Mouse (Mus musculus) hindbrain, embryonic 14.5 days (tissue): ENCODE results near the gene Arhgap28. TPM values are rescaled to one million over a fixed set of nuclear protein-coding genes. Genes with fewer than 3 reads are reported as not detected.
"Not testable (repeated sequence)": the region's sequence is repeated elsewhere in the genome, so short reads cannot be mapped to it uniquely, and the experiment has no call there.

Experiments used
- ATAC-seq: fragments of 200-750 bp; cut with Nextera tagmentation; 2 replicates; pipeline ENCODE4 v1.8.0; 2017; ENCODE audit warnings: moderate number of reproducible peaks, mild to moderate bottlenecking, moderate TSS enrichment, moderate library complexity; ENCODE audit not compliant: low FRiP score
- DNase-seq: peaks from one replicate; pipeline ENCODE4 v3.0.0-alpha.2; 2015; ENCODE audit warnings: low spot score
- H3K27ac ChIP-seq: fragments of 300-500 bp; sonication (generic); 2 replicates; pipeline ENCODE4 v1.5.1; 2014; ENCODE audit warnings: mild to moderate bottlenecking, moderate library complexity
- H3K27me3 ChIP-seq: fragments of 300-500 bp; sonication (generic); 2 replicates; pipeline ENCODE4 v1.6.1; 2014; ENCODE audit warnings: mild to moderate bottlenecking, low read length, mixed read lengths; ENCODE audit not compliant: control insufficient read depth, insufficient read depth
- H3K36me3 ChIP-seq: fragments of 300-500 bp; sonication (generic); replicated peaks from 2 replicates; pipeline ENCODE4 v1.6.1; 2014; ENCODE audit not compliant: control insufficient read depth, insufficient read depth
- H3K4me1 ChIP-seq: fragments of 300-500 bp; sonication (generic); replicated peaks from 2 replicates; pipeline ENCODE4 v1.6.1; 2014; ENCODE audit warnings: antibody characterized with exemption, low read length, mixed read lengths; ENCODE audit not compliant: control insufficient read depth, insufficient read depth
- H3K4me2 ChIP-seq: fragments of 300-500 bp; sonication (generic); replicated peaks from 2 replicates; pipeline ENCODE4 v1.6.1; 2014; ENCODE audit warnings: mild to moderate bottlenecking, moderate library complexity
- H3K4me3 ChIP-seq: fragments of 300-500 bp; sonication (generic); replicated peaks from 2 replicates; pipeline ENCODE4 v1.5.1; 2014; ENCODE audit warnings: mild to moderate bottlenecking, low read length
- H3K9ac ChIP-seq: fragments of 300-500 bp; sonication (generic); 2 replicates; pipeline ENCODE4 v1.6.1; 2014
- H3K9me3 ChIP-seq: fragments of 300-500 bp; sonication (generic); 2 replicates; pipeline ENCODE4 v1.6.1; 2016; ENCODE audit warnings: low read length; ENCODE audit not compliant: control insufficient read depth
- WGBS: fragments of 180-500 bp; shearing (Covaris S2); extraction: QIAGEN DNeasy Blood & Tissue Kit; methylation state at CpG from one replicate; pipeline ENCODE4 v1.1.7; 2014; 5-methylcytosine and 5-hydroxymethylcytosine counted together
- polyA plus RNA-seq: library from polyadenylated mRNA; unstranded; fragments of >200 nt; fragmentation: Nextera tagmentation; extraction: Ambion mirVana; gene quantifications from 2 replicates; pipeline ENCODE4 v1.2.1, GENCODE M21; 2014

The Arhgap28 gene
- polyA plus RNA-seq, 1 experiment from 2014 or later: 12.2 TPM

- Histone ChIP-seq H3K9me3 (no peaks in the 10 kb centered on the region), H3K4me3 (no peak overlapping the region), H3K4me1 (no peaks in the 10 kb centered on the region), H3K4me2 (no peak overlapping the region), H3K9ac (no peak overlapping the region), H3K27me3 (no peaks in the 10 kb centered on the region), H3K36me3 (no peaks in the 10 kb centered on the region), H3K27ac (no peak overlapping the region)
- DNase-seq (no peak), ATAC-seq (peak; percentile 53; the same call in 1 of the 2 replicates)
- WGBS: 79% methylated on average over 10 of the region's 10 CpGs
Measured at GRCm38 (mm10) chr17:67861080-67861630, 142.8 kb downstream of the Arhgap28 start.

GRCm38 (mm10) chr17:67841494-67841893, 162.4 kb downstream of the Arhgap28 start:
- not testable (repeated sequence) for DNase-seq, H3K4me3 ChIP-seq, H3K36me3 ChIP-seq, H3K27me3 ChIP-seq, H3K9me3 ChIP-seq, H3K4me2 ChIP-seq, H3K27ac ChIP-seq, H3K4me1 ChIP-seq, H3K9ac ChIP-seq, ATAC-seq
- 98% methylated on average over 2 of the region's 2 CpGs for WGBS

GRCm38 (mm10) chr17:67838948-67839347, 165.0 kb downstream of the Arhgap28 start:
- Histone ChIP-seq H3K4me3 (no peak overlapping the region), H3K27me3 (no peaks in the 10 kb centered on the region), H3K9me3 (no peaks in the 10 kb centered on the region), H3K27ac (no peak overlapping the region), H3K9ac (no peak overlapping the region), H3K4me2 (no peak overlapping the region), H3K36me3 (no peaks in the 10 kb centered on the region), H3K4me1 (no peaks in the 10 kb centered on the region)
- DNase-seq: no peak
- no peak for ATAC-seq
- 88% methylated on average over 13 of the region's 13 CpGs for WGBS

GRCm38 (mm10) chr17:67837351-67838090, 166.4 kb downstream of the Arhgap28 start:
- peak; percentile 97 for DNase-seq
- 57% methylated on average over 17 of the region's 17 CpGs for WGBS
- H3K27me3 ChIP-seq: no peaks in the 10 kb centered on the region
- H3K4me1 ChIP-seq: no peaks in the 10 kb centered on the region
- H3K9ac ChIP-seq: no peak overlapping the region
- H3K36me3 ChIP-seq: no peaks in the 10 kb centered on the region
- peak; percentile 74 for ATAC-seq
- no peak overlapping the region for H3K27ac ChIP-seq
- no peak overlapping the region for H3K4me3 ChIP-seq
- H3K9me3 ChIP-seq: no peaks in the 10 kb centered on the region
- no peak overlapping the region for H3K4me2 ChIP-seq

- Histone ChIP-seq H3K27me3 (no peaks in the 10 kb centered on the region), H3K4me3 (no peak overlapping the region), H3K9ac (no peak overlapping the region), H3K4me1 (no peaks in the 10 kb centered on the region), H3K36me3 (no peaks in the 10 kb centered on the region), H3K9me3 (no peaks in the 10 kb centered on the region), H3K4me2 (no peak overlapping the region), H3K27ac (no peak overlapping the region)
- DNase-seq (no peak), ATAC-seq (no peak)
- WGBS: 95% methylated on average over 20 of the region's 20 CpGs
Measured at GRCm38 (mm10) chr17:67836146-67836895, 167.6 kb downstream of the Arhgap28 start.

DNA sequence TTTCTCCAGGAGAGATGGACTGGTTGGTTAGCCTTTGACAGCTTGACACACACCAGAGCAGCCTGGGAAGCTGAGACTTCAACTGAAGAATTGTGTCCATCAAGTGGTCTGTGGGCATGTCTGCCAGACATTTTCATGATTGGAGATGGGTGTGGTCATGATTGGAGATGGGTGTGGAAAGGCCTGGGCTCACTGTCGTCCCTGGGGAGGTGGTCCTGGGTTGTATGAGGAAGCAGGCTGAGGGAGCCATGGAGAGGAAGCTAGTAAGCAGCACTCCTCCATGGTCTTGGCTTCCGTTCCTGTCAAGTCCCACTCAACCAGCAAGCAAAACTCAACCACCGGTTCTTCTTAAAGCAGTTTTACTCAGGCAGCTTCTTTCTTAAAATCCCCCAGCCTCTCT, 176.5 kb downstream of the Arhgap28 start:
- Histone ChIP-seq H3K27ac (no peak overlapping the region), H3K4me1 (no peaks in the 10 kb centered on the region), H3K4me2 (no peak overlapping the region), H3K9me3 (peaks cover 6% of the 10 kb centered on the region), H3K36me3 (peaks cover 1% of the 10 kb centered on the region; the same call in 1 of the 2 replicates), H3K27me3 (no peaks in the 10 kb centered on the region), H3K9ac (no peak overlapping the region), H3K4me3 (no peak overlapping the region)
- DNase-seq: no peak
- ATAC-seq: no peak
- WGBS: 91% methylated on average over 3 of the region's 3 CpGs

GRCm38 (mm10) chr17:67816916-67817315, 187.0 kb downstream of the Arhgap28 start:
- DNase-seq (no peak), ATAC-seq (no peak)
- Histone ChIP-seq H3K4me3 (no peak overlapping the region), H3K27me3 (no peaks in the 10 kb centered on the region), H3K4me2 (no peak overlapping the region), H3K9me3 (no peaks in the 10 kb centered on the region), H3K36me3 (peaks cover 45% of the 10 kb centered on the region), H3K27ac (no peak overlapping the region), H3K4me1 (no peaks in the 10 kb centered on the region), H3K9ac (no peak overlapping the region)
- 94% methylated on average over 10 of the region's 10 CpGs for WGBS

- Histone ChIP-seq H3K9me3 (no peaks in the 10 kb centered on the region), H3K4me2 (no peak overlapping the region), H3K4me3 (no peak overlapping the region), H3K4me1 (no peaks in the 10 kb centered on the region), H3K9ac (no peak overlapping the region), H3K27ac (no peak overlapping the region), H3K27me3 (no peaks in the 10 kb centered on the region), H3K36me3 (peaks cover 50% of the 10 kb centered on the region)
- DNase-seq (no peak), ATAC-seq (no peak)
- WGBS: 97% methylated on average over 11 of the region's 11 CpGs
Measured at GRCm38 (mm10) chr17:67815720-67816119, 188.2 kb downstream of the Arhgap28 start.

- DNase-seq (no peak), ATAC-seq (no peak)
- H3K27ac ChIP-seq: no peak overlapping the region
- H3K4me2 ChIP-seq: no peak overlapping the region
- WGBS: 91% methylated on average over 6 of the region's 6 CpGs
- no peak overlapping the region for H3K9ac ChIP-seq
- H3K27me3 ChIP-seq: no peaks in the 10 kb centered on the region
- no peak overlapping the region for H3K4me3 ChIP-seq
- peaks cover 65% of the 10 kb centered on the region for H3K36me3 ChIP-seq
- no peaks in the 10 kb centered on the region for H3K9me3 ChIP-seq
- H3K4me1 ChIP-seq: no peaks in the 10 kb centered on the region
Measured at GRCm38 (mm10) chr17:67813666-67814065, 190.3 kb downstream of the Arhgap28 start.
